Mouse (Mus musculus) liver, embryonic 14.5 days (tissue): ENCODE results near the gene B2m.

Experiments used
- CTCF ChIP-seq: IDR thresholded peaks from 2 replicates; pipeline ENCODE4 v1.5.1; 2016; ENCODE audit warnings: antibody characterized with exemption, low read depth, control low read depth
- EP300 ChIP-seq: IDR thresholded peaks from 2 replicates; pipeline ENCODE4 v1.6.1; 2016; ENCODE audit warnings: antibody characterized with exemption, low read depth

GRCm38 (mm10) chr2:122125680-122126572 lies 21.6 kb upstream of the B2m start:
- TF ChIP-seq CTCF (no peak), EP300 (no peak)
